Mouse (Mus musculus): ENCODE data around the gene 1700069L16Rik.

1700069L16Rik gene

GRCm38 (mm10) chr5:113732182-113732581 lies 7.6 kb upstream of the 1700069L16Rik start:
- DNase-seq: peak; percentile 53

- DNase-seq: no peak
Measured at GRCm38 (mm10) chr5:113731174-113731573, 6.6 kb upstream of the 1700069L16Rik start.

- no peak for DNase-seq
Measured at GRCm38 (mm10) chr5:113730641-113731121, 6.1 kb upstream of the 1700069L16Rik start.

- no peak for DNase-seq
Measured at GRCm38 (mm10) chr5:113728691-113729090, 4.1 kb upstream of the 1700069L16Rik start.

- DNase-seq: no peak
Measured at GRCm38 (mm10) chr5:113728011-113728410, 3.4 kb upstream of the 1700069L16Rik start.

- no peak for DNase-seq
Measured at GRCm38 (mm10) chr5:113727238-113727637, 2.7 kb upstream of the 1700069L16Rik start.

GRCm38 (mm10) chr5:113726618-113727017 lies 2.0 kb upstream of the 1700069L16Rik start:
- DNase-seq: no peak

- no peak for DNase-seq
Measured at GRCm38 (mm10) chr5:113725417-113725816, 845 bp upstream of the 1700069L16Rik start.

- no peak for DNase-seq
Measured at GRCm38 (mm10) chr5:113723567-113724237, 870 bp downstream of the 1700069L16Rik start.

GRCm38 (mm10) chr5:113722224-113723013 lies 2.2 kb downstream of the 1700069L16Rik start:
- no peak for DNase-seq

GRCm38 (mm10) chr5:113719221-113719661 lies 5.3 kb downstream of the 1700069L16Rik start:
- no peak for DNase-seq

- DNase-seq: peak; percentile 11
Measured at GRCm38 (mm10) chr5:113716581-113717388, 7.8 kb downstream of the 1700069L16Rik start.

- no peak for DNase-seq
Measured at GRCm38 (mm10) chr5:113712861-113713260, 11.7 kb downstream of the 1700069L16Rik start.

GRCm38 (mm10) chr5:113703803-113704585 lies 20.6 kb downstream of the 1700069L16Rik start:
- no peak for DNase-seq

GRCm38 (mm10) chr5:113700388-113701023 lies 24.1 kb downstream of the 1700069L16Rik start:
- no peak for DNase-seq

- DNase-seq: no peak
Measured at GRCm38 (mm10) chr5:113694415-113694814, 30.2 kb downstream of the 1700069L16Rik start.

GRCm38 (mm10) chr5:113694000-113694399 lies 30.6 kb downstream of the 1700069L16Rik start:
- DNase-seq: no peak

GRCm38 (mm10) chr5:113693196-113693755 lies 31.3 kb downstream of the 1700069L16Rik start:
- no peak for DNase-seq

- no peak for DNase-seq
Measured at GRCm38 (mm10) chr5:113690866-113691265, 33.7 kb downstream of the 1700069L16Rik start.

GRCm38 (mm10) chr5:113690069-113690548 lies 34.5 kb downstream of the 1700069L16Rik start:
- DNase-seq: no peak

GRCm38 (mm10) chr5:113687514-113687913 lies 37.1 kb downstream of the 1700069L16Rik start:
- no peak for DNase-seq

All from lung, postnatal 36 days (tissue).